Mouse (Mus musculus) neutrophil, adult 5-6 weeks (primary cell): Measurements from ENCODE around the gene Cpt1c. TPM values are rescaled to one million over a fixed set of nuclear protein-coding genes. Genes with fewer than 3 reads are reported as not detected.
"Not testable (repeated sequence)": the region's sequence is repeated elsewhere in the genome, so short reads cannot be mapped to it uniquely, and the experiment has no call there.

Source experiments
- ATAC-seq: fragments of 151-379, 151-347 bp; 2 replicates; pipeline ENCODE4 v1.8.0; 2017; ENCODE audit warnings: mild to moderate bottlenecking, moderate TSS enrichment; ENCODE audit not compliant: insufficient number of reproducible peaks, poor library complexity, low FRiP score, severe bottlenecking; ENCODE audit errors: extremely low read depth
- total RNA-seq: library from RNA; stranded (forward); fragments of 200-1000 nt; gene quantifications from 2 replicates; pipeline ENCODE4 v1.2.3, GENCODE M21; 2017

Cpt1c gene
- total RNA-seq, result not detected in 2 replicates

- no peak for ATAC-seq
These were observed at the start of gene Cpt1c for GRCm38 (mm10) chr7:44974383-44975116. TSS of gene Cpt1c (minus strand) at chr7:44974851.

GRCm38 (mm10) chr7:45023711-45024110 lies 49.1 kb upstream of the Cpt1c start:
- ATAC-seq, result not testable (repeated sequence)

- no peak for ATAC-seq
These were observed 45.6 kb upstream of the Cpt1c start for GRCm38 (mm10) chr7:45020225-45020624.

GRCm38 (mm10) chr7:45019031-45019571 lies 44.5 kb upstream of the Cpt1c start:
- ATAC-seq, result no peak

- peak; percentile 76 for ATAC-seq
These were observed 42.8 kb upstream of the Cpt1c start, which contains the start of gene Rras for GRCm38 (mm10) chr7:45017242-45018061. TSS of gene Rras (plus strand) at chr7:45017961.

- ATAC-seq, result no peak
These were observed 42.1 kb upstream of the Cpt1c start for GRCm38 (mm10) chr7:45016761-45017160.

- ATAC-seq, result peak; percentile 78
These were observed 41.4 kb upstream of the Cpt1c start, which contains the start of gene Scaf1 for GRCm38 (mm10) chr7:45015957-45016612. TSS of gene Scaf1 (minus strand) at chr7:45016363.

GRCm38 (mm10) chr7:45015344-45015956 lies 40.8 kb upstream of the Cpt1c start:
- no peak for ATAC-seq

GRCm38 (mm10) chr7:45014096-45014451 lies 39.4 kb upstream of the Cpt1c start:
- ATAC-seq, result no peak

GRCm38 (mm10) chr7:45013366-45014095 lies 38.9 kb upstream of the Cpt1c start:
- ATAC-seq, result no peak

GRCm38 (mm10) chr7:45012824-45013223 lies 38.2 kb upstream of the Cpt1c start:
- ATAC-seq, result no peak

GRCm38 (mm10) chr7:45012011-45012410 lies 37.4 kb upstream of the Cpt1c start:
- no peak for ATAC-seq

- ATAC-seq, result no peak
These were observed 33.8 kb upstream of the Cpt1c start for GRCm38 (mm10) chr7:45008411-45008810.

- ATAC-seq, result no peak
These were observed 33.2 kb upstream of the Cpt1c start for GRCm38 (mm10) chr7:45007846-45008245.

GRCm38 (mm10) chr7:45007141-45007540 lies 32.5 kb upstream of the Cpt1c start:
- ATAC-seq, result no peak

- no peak for ATAC-seq
These were observed 31.9 kb upstream of the Cpt1c start for GRCm38 (mm10) chr7:45006503-45006902.

- no peak for ATAC-seq
These were observed 30.8 kb upstream of the Cpt1c start for GRCm38 (mm10) chr7:45005321-45005992.

GRCm38 (mm10) chr7:45004546-45004945 lies 29.9 kb upstream of the Cpt1c start:
- ATAC-seq, result no peak
